Mouse (Mus musculus) layer of hippocampus, adult 2 months (tissue): ENCODE measurements around the gene Isg20l2. TPM values are rescaled to one million over a fixed set of nuclear protein-coding genes. Genes with fewer than 3 reads are reported as not detected.

Source experiments
- DNase-seq, 2 experiments: peaks; one replicate each; pipeline ENCODE4 v3.0.0; 2022; ENCODE audit warnings: low spot score in 2 of 2
- H3K27ac ChIP-seq: fragments of 200-600 bp; 2 replicates; pipeline ENCODE4 v1.8.1; 2022
- H3K4me3 ChIP-seq: fragments of 200-600 bp; 2 replicates; pipeline ENCODE4 v1.8.1; 2022; ENCODE audit warnings: mild to moderate bottlenecking
- CTCF ChIP-seq: fragments of 200-600 bp; conservative IDR thresholded peaks from 2 replicates; pipeline ENCODE4 v1.8.1; 2022; ENCODE audit warnings: antibody characterized with exemption, mild to moderate bottlenecking, moderate library complexity
- total RNA-seq, 2 experiments: library from RNA; stranded (reverse); gene quantifications; 2 replicates each; pipeline ENCODE4 v1.2.3; 2021

Isg20l2 gene
- total RNA-seq, 2 experiments from 2014 or later, result 14.2 to 15.8 TPM

DNA sequence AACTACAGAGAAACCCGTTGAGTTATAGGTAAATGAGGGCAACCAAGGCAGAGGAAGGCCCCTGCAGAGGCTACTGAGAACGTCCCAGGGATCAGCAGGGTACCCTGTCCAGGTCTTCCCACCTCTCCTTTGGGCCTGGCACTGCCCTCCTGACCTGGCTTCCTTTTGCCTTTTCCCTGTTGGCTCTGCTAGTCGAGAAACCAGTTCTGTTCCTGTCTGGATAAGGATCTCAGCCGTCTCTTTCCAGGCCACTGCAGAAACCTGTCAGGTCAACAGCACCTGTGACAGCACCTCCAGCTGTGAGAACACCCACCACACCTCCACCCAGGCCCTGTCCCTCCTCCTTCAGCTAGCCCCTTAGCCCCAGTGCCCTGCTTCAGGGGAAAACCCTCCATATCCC lies 28.4 kb downstream of the Isg20l2 start:
- no peak overlapping the region for H3K4me3 ChIP-seq
- DNase-seq, result no peak
- no peak overlapping the region for H3K27ac ChIP-seq
- no peak for TF ChIP-seq CTCF

DNA sequence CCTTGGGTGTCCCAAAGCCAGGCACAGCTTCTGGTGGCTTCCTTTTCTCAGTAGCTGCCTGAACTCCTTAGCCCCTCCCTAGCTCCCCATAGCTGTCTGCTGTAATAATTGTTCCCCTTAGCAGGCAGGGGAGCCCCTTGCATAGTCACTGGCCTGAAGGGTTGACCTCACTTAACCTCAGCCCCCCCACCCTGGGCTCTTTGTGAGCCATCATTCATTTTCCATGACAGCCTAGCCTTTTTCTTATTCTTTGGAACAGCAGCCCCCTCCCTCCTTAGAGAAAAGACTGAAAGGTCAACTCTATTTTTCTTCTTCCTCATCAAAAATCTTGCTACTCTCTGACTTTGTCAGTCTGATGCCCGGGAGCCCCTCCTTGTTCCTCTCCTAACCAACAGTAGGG lies 28.9 kb downstream of the Isg20l2 start:
- DNase-seq, result no peak
- Histone ChIP-seq H3K4me3 (no peak overlapping the region), H3K27ac (no peak overlapping the region)
- no peak for TF ChIP-seq CTCF

DNA sequence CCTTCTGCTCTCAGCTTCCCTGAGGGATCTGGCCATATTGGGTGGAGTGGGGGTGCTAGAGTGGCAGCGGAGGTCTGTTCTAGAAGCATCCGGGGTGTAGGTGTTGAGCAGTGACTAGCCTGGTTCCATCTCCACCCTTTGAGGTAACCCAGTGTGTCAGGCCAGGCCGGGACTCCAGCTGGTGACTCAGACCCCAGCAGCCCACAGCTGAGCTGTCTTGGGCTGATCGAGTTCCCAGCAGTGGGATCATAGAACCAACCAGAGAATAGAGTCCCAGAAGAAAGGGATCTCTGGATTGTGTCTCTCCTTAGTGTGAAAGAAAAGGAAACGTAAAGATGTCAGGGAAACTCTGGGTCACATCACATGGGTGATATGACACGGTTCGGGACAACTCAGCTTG lies 29.3 kb downstream of the Isg20l2 start:
- no peak overlapping the region for H3K4me3 ChIP-seq
- TF ChIP-seq CTCF, result no peak
- DNase-seq, result no peak

DNA sequence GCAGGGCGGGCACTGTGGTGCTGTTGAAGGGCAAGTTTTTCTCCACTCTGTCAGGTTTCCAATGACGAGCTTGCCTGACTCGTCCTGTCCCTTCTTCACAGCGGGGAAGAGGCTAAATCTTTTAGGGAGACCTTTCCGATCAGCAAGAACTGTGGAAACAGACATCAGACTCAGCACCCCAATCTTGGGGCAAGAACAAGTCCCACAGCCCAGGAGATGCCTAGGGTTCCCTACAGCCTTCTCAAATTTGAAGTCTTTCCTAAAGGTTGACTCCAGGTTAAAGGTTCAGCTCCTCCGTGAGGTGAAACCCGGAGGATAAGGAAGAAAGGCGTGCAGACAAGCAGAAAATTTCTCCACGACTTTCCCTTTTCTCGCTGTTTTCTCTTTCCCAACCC lies 30.1 kb downstream of the Isg20l2 start:
- H3K4me3 ChIP-seq, result peak overlapping the region; percentile 53
- DNase-seq, result no peak
- H3K27ac ChIP-seq, result peak overlapping the region; percentile 55; the same call in 1 of the 2 replicates
- no peak for TF ChIP-seq CTCF

More for the DNA sequence above, 29.3 kb downstream of the Isg20l2 start:
- no peak overlapping the region for H3K27ac ChIP-seq

DNA sequence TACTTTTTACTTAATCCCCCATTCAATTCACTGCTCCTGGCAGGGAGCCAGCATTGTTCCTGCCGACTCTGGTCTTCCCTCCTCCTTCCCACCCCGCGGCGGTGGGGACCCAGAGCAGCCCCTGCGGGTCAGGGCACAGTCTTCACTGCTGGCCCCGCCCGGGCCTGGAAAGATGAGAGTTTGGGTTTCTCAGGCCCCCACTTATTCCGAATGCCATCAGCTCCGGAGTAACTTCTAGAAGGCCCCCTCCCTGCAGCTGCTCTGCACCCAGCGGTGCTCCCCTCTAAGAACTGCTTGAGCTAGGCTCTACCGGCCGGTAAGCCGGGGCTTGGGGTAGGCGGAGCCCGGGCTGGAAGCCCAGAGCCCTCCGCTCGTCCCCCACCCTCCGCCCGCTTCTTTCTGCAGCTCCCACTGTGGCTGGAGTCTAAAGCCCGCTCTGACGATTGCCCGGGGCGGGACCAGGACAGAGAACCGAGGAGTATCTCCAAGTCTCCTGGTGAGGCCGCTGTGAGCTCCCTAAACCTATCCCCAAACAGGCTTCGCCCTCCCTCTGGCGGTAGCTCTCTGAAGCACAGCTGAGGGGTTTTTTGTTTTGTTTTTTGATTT lies 30.6 kb downstream of the Isg20l2 start:
- DNase-seq, result peak; percentile 79 to 83
- Histone ChIP-seq H3K4me3 (peak overlapping the region; percentile 53), H3K27ac (peak overlapping the region; percentile 55; the same call in 1 of the 2 replicates)
- peak; percentile 86 for TF ChIP-seq CTCF

DNA sequence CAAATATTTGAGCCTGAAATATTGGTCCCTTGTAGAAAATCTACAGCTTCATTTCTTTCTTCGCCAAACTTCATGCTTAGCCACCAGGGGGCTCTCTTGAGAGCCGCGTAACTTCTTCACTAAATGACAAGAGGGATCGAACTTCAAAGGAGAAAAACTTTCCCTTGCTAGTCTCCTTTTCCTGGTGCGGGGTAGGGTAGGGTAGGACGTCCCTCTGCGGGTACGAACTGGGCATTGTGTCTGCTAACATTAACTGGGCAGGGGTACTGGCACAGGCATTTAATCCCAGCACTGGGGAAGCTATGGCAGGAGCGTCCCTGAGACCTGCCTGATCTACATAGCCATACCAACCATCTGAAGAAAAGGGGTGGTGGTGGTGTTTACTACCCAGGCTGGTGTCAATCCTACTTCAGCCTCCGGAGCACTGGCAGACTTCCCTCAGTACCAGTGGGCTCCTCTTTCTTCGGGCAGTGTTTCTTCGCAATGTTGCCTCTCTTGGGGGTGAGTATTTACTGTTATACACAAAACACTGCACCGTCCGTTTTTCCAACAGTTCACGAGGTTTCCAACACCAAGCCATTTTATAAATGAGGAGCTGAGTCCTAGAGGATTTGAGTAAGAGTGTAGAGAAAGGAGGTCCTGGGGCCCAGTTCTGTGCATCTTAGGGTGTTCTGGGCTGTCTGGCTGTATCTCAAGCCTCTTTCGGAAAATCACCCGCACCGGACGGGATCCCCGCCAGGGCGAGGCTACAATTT lies 40.2 kb downstream of the Isg20l2 start:
- peak overlapping the region; percentile 49 for H3K4me3 ChIP-seq
- DNase-seq, result peak in 1 of 2 experiments; percentile 61
- 0 out of 2 replicates have a peak overlapping the region, but pooled peaks have one; percentile 4 for H3K27ac ChIP-seq
- peak; percentile 87 for TF ChIP-seq CTCF

DNA sequence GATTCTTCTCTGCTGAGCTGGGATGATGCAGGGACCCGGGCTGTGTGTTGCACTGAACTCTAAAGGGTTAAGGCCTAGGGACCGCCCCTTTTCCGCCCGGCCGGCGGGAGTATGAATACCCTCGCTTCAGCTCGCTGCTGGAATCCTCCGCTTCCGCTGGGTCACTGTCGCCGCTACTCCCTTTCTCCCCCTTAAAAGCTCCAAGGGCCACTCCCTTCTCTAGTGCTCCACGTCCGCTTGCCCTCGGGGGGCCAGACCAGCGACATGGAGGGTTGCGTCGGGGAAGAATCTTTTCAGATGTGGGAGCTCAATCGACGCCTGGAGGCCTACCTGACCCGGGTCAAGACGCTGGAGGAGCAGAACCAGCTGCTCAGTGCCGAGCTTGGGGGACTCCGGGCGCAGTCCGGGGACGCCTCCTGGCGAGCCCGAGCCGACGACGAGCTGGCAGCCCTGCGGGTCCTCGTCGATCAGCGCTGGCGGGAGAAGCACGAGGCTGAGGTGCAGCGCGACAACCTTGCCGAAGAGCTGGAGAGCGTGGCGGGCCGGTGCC lies 40.9 kb downstream of the Isg20l2 start, which contains the start of gene Nes:
Gene Nes, plus strand, starts transcription at position 140 of the 550 bp plus-strand sequence.
- H3K27ac ChIP-seq, result peak within 1 kb of the TSS; percentile 67
- peak within 1 kb of the TSS; percentile 49 for H3K4me3 ChIP-seq
- TF ChIP-seq CTCF, result no peak
- no peak for DNase-seq

DNA sequence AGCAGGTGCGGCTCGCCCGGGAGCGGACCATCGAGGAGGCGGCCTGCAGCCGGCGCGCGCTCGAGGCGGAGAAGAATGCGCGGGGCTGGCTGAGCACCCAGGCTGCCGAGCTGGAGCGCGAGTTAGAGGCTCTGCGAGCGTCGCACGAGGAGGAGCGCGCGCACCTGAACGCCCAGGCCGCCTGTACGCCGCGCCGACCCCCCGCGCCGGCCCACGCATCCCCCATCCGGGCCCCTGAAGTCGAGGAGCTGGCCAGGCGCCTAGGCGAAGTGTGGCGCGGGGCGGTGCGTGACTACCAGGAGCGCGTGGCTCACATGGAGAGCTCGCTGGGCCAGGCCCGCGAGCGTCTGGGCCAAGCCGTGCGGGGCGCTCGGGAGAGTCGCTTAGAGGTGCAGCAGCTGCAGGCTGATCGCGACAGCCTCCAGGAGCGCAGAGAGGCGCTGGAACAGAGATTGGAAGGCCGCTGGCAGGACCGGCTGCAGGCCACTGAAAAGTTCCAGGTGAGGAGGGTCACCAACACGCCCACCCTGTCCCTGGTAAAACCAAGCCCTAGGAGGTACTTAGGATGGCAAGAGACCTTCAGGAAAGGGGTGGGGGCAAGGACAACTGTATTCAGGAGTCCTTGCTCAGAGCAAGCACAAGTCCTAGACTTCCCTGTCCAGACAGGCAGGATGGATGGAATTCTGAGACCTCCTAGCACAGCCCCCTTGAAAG lies 41.5 kb downstream of the Isg20l2 start:
- no peak for TF ChIP-seq CTCF
- Histone ChIP-seq H3K4me3 (peak overlapping the region; percentile 49), H3K27ac (peak overlapping the region; percentile 67)
- no peak for DNase-seq

DNA sequence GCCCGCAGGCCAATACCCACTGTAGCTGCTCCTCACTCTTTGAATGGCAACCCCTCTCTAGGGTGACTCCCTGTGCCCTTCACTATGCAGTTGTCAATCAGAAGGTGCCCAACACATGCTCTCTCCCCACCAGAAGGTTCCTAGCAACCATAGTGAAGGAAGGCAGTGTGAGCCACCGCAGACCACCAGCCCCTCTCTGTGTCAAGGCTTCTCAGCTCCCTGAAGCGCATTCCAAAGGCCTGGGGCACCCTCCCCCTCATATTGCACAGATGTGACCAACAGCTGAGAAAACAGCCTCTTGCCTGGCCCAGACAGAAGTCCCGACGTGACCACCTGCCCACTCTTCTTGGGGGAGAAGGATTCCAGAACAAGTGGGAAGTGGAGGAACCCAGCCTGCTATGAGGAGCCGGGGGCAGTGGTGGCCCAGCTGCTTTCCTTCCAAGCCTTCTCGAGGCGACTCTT lies 42.1 kb downstream of the Isg20l2 start:
- TF ChIP-seq CTCF, result no peak
- H3K27ac ChIP-seq, result 0 out of 2 replicates have a peak overlapping the region, but pooled peaks have one; percentile 67
- H3K4me3 ChIP-seq, result peak overlapping the region; percentile 49
- no peak for DNase-seq

DNA sequence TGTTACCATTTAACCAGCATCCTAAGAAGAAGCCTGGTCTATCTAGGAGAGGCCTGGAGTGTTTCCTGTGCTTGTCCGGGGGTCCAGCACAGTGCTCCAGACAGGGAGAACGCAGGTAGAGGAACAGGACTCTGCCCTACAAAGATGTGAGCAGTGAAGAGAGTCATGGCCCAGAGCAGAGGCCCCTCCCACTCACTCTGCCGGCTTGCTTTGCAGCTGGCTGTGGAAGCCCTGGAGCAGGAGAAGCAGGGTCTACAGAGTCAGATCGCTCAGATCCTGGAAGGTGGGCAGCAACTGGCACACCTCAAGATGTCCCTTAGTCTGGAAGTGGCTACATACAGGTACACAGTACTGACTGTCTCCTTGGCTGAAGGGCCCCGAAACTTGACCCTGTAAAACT lies 42.7 kb downstream of the Isg20l2 start:
- H3K27ac ChIP-seq, result no peak overlapping the region
- TF ChIP-seq CTCF, result no peak
- peak overlapping the region; percentile 49 for H3K4me3 ChIP-seq
- DNase-seq, result no peak

DNA sequence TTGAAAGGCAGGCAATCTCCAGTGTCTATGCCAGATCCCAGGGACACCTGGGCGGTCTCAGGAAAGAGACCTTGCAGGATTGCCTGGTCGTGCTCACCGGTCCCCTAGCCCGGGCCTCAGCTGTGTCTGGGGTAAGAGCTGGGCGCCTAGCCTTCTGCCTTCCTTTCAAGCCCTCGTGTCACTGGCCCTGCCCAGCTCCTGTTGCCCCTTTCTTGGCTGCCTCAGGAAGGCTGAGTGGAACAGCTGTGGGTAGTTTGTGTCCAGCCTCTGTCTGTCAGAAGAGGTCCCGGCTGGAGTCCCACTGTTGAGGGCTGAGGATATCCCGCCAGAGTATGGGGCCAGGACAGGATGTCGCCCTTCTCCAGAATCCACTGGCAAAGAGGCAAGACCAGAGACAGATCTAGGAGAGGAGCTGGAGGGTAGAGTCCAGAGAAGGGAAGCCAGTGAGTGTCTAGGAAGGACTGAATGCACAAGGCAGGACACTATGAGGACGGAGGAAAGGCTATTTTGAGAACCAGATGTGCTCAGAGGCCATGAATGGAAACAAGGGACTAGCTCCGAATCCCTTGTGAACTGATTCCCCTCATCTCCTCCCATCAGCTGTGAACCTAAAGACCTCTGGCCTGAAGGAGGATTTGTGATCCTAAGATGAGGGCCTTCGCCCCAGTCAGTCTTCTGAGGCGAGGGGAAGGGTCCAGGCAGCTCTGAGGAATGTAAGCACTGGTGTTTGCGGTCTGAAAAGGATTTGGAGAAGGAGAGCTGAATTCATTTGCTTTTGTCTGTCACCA lies 43.7 kb downstream of the Isg20l2 start:
- Histone ChIP-seq H3K4me3 (no peak overlapping the region; the same call in 1 of the 2 replicates), H3K27ac (no peak overlapping the region)
- DNase-seq, result no peak
- no peak for TF ChIP-seq CTCF

DNA sequence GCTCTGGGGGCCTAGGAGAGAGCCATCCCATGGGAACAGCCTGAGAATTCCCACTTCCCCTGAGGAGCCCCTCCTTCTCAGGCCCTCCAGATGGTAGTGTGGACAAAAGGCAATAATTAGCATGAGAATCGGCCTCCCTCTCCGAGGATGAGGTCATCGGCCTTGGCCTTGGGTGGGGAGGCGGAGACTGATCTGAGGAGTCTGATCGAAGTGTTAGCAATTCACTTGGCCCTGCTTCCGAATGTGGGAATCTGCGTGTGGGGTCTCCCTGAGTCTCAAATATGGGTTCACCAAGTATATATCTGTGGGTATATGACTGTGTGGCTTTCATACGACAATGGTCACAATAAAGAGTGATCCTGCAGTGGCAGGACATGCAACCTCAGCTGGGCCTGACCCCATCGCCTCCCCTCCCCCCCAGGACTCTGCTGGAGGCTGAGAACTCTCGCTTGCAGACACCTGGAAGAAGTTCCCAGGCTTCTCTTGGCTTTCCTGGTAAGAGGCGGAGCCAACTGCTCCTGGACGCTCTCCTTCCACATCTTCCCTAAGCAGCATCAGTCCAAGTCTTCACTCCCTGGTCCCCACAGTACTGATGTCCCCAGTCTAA lies 44.4 kb downstream of the Isg20l2 start:
- H3K27ac ChIP-seq, result no peak overlapping the region
- no peak overlapping the region for H3K4me3 ChIP-seq
- TF ChIP-seq CTCF, result no peak
- no peak for DNase-seq
